Mouse (Mus musculus) testis, adult 2 months (tissue): ENCODE measurements at regions not wholly inside any gene's neighbourhood (a gene's known extent, or its start where the extent isn't known, plus 50 kb on each side); places are given as distances from the start of the nearest gene placed in this dataset.

Experiments used
- H3K27ac ChIP-seq: fragments of 200-500 bp; 2 replicates; pipeline ENCODE4 v1.5.1; 2012; ENCODE audit warnings: low read depth, low read length; ENCODE audit not compliant: control insufficient read depth, insufficient read depth
- H3K27me3 ChIP-seq: fragments of 200-500 bp; 2 replicates; pipeline ENCODE4 v1.6.1; 2012; ENCODE audit warnings: mild to moderate bottlenecking, low read length, moderate library complexity; ENCODE audit not compliant: control insufficient read depth, insufficient read depth
- H3K36me3 ChIP-seq: fragments of 200-500 bp; 2 replicates; pipeline ENCODE4 v1.6.1; 2012; ENCODE audit warnings: mild to moderate bottlenecking, low read length; ENCODE audit not compliant: control insufficient read depth, insufficient read depth
- H3K4me1 ChIP-seq: fragments of 200-500 bp; 2 replicates; pipeline ENCODE4 v1.6.1; 2012; ENCODE audit warnings: low read length; ENCODE audit not compliant: control insufficient read depth, insufficient read depth
- H3K4me3 ChIP-seq: fragments of 200-500 bp; 2 replicates; pipeline ENCODE4 v1.5.1; 2012; ENCODE audit warnings: low read depth, mild to moderate bottlenecking, low read length, moderate library complexity, mixed read lengths; ENCODE audit not compliant: control insufficient read depth
- CTCF ChIP-seq: fragments of 200-500 bp; IDR thresholded peaks from 2 replicates; pipeline ENCODE4 v1.5.1; 2012; ENCODE audit warnings: low read depth, mild to moderate bottlenecking, inconsistent platforms, low read length, moderate library complexity; ENCODE audit not compliant: control insufficient read depth, insufficient read depth, insufficient replicate concordance
- POLR2A ChIP-seq: fragments of 200-500 bp; IDR thresholded peaks from 2 replicates; pipeline ENCODE4 v1.6.1; 2012; ENCODE audit warnings: low read depth, mild to moderate bottlenecking, inconsistent platforms, low read length, moderate library complexity; ENCODE audit not compliant: control insufficient read depth

GRCm38 (mm10) chr13:107752745-107753144 lies 291.5 kb upstream of the Smim15 start:
- H3K27me3 ChIP-seq = no peaks in the 10 kb centered on the region
- no peak overlapping the region for H3K4me3 ChIP-seq
- TF ChIP-seq POLR2A (no peak), CTCF (no peak)

GRCm38 (mm10) chr13:107743464-107744218 lies 300.6 kb upstream of the Smim15 start:
- Histone ChIP-seq H3K27ac (no peak overlapping the region), H3K27me3 (no peaks in the 10 kb centered on the region), H3K4me3 (no peak overlapping the region), H3K4me1 (no peaks in the 10 kb centered on the region), H3K36me3 (no peaks in the 10 kb centered on the region)
- TF ChIP-seq POLR2A (no peak), CTCF (no peak)

More at GRCm38 (mm10) chr13:107752745-107753144, 291.5 kb upstream of the Smim15 start:
- H3K27ac ChIP-seq = no peak overlapping the region
- no peaks in the 10 kb centered on the region for H3K36me3 ChIP-seq
- H3K4me1 ChIP-seq = no peaks in the 10 kb centered on the region

- Histone ChIP-seq H3K4me3 (no peak overlapping the region), H3K27ac (no peak overlapping the region), H3K36me3 (no peaks in the 10 kb centered on the region), H3K27me3 (no peaks in the 10 kb centered on the region), H3K4me1 (no peaks in the 10 kb centered on the region)
- TF ChIP-seq POLR2A (no peak), CTCF (no peak)
Observed at GRCm38 (mm10) chr13:107736581-107736980, 307.7 kb upstream of the Smim15 start.

GRCm38 (mm10) chr13:107734161-107734905 lies 309.9 kb upstream of the Smim15 start:
- H3K27me3 ChIP-seq = no peaks in the 10 kb centered on the region
- H3K4me3 ChIP-seq = no peak overlapping the region
- no peaks in the 10 kb centered on the region for H3K36me3 ChIP-seq
- TF ChIP-seq CTCF (no peak), POLR2A (no peak)
- no peaks in the 10 kb centered on the region for H3K4me1 ChIP-seq
- H3K27ac ChIP-seq = no peak overlapping the region

- H3K36me3 ChIP-seq = no peaks in the 10 kb centered on the region; the same call in 1 of the 2 replicates
- H3K27me3 ChIP-seq = no peaks in the 10 kb centered on the region
- TF ChIP-seq POLR2A (no peak), CTCF (no peak)
- no peaks in the 10 kb centered on the region for H3K4me1 ChIP-seq
- no peak overlapping the region for H3K27ac ChIP-seq
- no peak overlapping the region for H3K4me3 ChIP-seq
Observed at GRCm38 (mm10) chr13:107730976-107731375, 313.3 kb upstream of the Smim15 start.

GRCm38 (mm10) chr13:107726491-107726890 lies 317.8 kb upstream of the Smim15 start:
- Histone ChIP-seq H3K4me3 (no peak overlapping the region), H3K36me3 (no peaks in the 10 kb centered on the region; the same call in 1 of the 2 replicates), H3K4me1 (peaks cover 8% of the 10 kb centered on the region), H3K27ac (no peak overlapping the region), H3K27me3 (no peaks in the 10 kb centered on the region)
- TF ChIP-seq POLR2A (no peak), CTCF (no peak)

GRCm38 (mm10) chr13:107721901-107722300 lies 322.3 kb upstream of the Smim15 start:
- H3K36me3 ChIP-seq = no peaks in the 10 kb centered on the region; the same call in 1 of the 2 replicates
- TF ChIP-seq CTCF (no peak), POLR2A (no peak)
- no peak overlapping the region for H3K4me3 ChIP-seq
- peaks cover 8% of the 10 kb centered on the region for H3K4me1 ChIP-seq
- H3K27ac ChIP-seq = no peak overlapping the region
- H3K27me3 ChIP-seq = no peaks in the 10 kb centered on the region
